In genomic region chr8:77379300-77379699, GRCm38 (mm10) we compare ENCODE assay signal across 10 mouse cellular contexts.
DNase-seq lines count a peak whose midpoint lies in the region; ATAC-seq and TF ChIP-seq lines count a peak whose summit lies in the region.
"Had no signal": no experiment of that assay in that cellular context is flagged by ENCODE, and none has a peak within 500 bp of the region (broad histone marks: within the 10 kb centered on the region; RNA-seq: fewer than 3 reads in every experiment).

No protein-coding gene starts in this region.

- peak; percentile 24; the same call in 1 of the 2 replicates for TF ChIP-seq RAD21 in MEL (IDR thresholded peaks at IDR 0.05; ENCODE audit: low read depth, low read length)

- peak; percentile 72 for DNase-seq in hindbrain, embryonic 11.5 days (ENCODE audit: low spot score)
- DNase-seq in MEL (ENCODE audit: low read depth, low spot score), result peak; percentile 77
- DNase-seq in embryo, embryonic 11 days, result peak; percentile 69
- peak; percentile 21 for DNase-seq in lung, postnatal 0 days (ENCODE audit: low spot score)
- peak; percentile 41 to 51 for DNase-seq in thymus, postnatal 36 days
- no peak for DNase-seq in layer of hippocampus, adult 9-10 months (ENCODE audit: low spot score)
- DNase-seq in cerebellum, adult 9-10 months, result no peak

- no peaks in the 10 kb centered on the region for H3K9me3 ChIP-seq in hindbrain, embryonic 11.5 days (ENCODE audit: control insufficient read depth, low read length)
- H3K9me3 ChIP-seq in hindbrain, embryonic 16.5 days (ENCODE audit: control insufficient read depth, low read length), result no peaks in the 10 kb centered on the region
- H3K9me3 ChIP-seq in MEL (replicated peaks; ENCODE audit: insufficient read depth, low read length), result no peaks in the 10 kb centered on the region
- H3K9me3 ChIP-seq in lung, postnatal 0 days (ENCODE audit: low read length), result no peaks in the 10 kb centered on the region
- H3K9me3 ChIP-seq: embryonic facial prominence, embryonic 15.5 days; megakaryocyte, embryonic 14.5 days had no signal

- no peaks in the 10 kb centered on the region for H3K27me3 ChIP-seq in hindbrain, embryonic 11.5 days (ENCODE audit: control insufficient read depth, insufficient read depth, low read length)
- no peaks in the 10 kb centered on the region for H3K27me3 ChIP-seq in hindbrain, embryonic 16.5 days (replicated peaks; ENCODE audit: control insufficient read depth, insufficient read depth, low read length)
- H3K27me3 ChIP-seq in MEL (ENCODE audit: control insufficient read depth in 1 of 2, insufficient read depth in 2 of 2, low read length in 2 of 2), result no peaks in the 10 kb centered on the region
- no peaks in the 10 kb centered on the region for H3K27me3 ChIP-seq in lung, postnatal 0 days (replicated peaks; ENCODE audit: insufficient read depth, low read length)
- H3K27me3 ChIP-seq: embryonic facial prominence, embryonic 15.5 days; megakaryocyte, embryonic 14.5 days had no signal

- no peak; the same call in 1 of the 2 replicates for ATAC-seq in hindbrain, embryonic 11.5 days (ENCODE audit: low FRiP score)
- ATAC-seq in hindbrain, embryonic 16.5 days, result no peak
- ATAC-seq in lung, postnatal 0 days, result no peak

- no peak overlapping the region for H3K4me3 ChIP-seq in hindbrain, embryonic 11.5 days (ENCODE audit: low read depth, low read length)
- H3K4me3 ChIP-seq in hindbrain, embryonic 16.5 days (ENCODE audit: low read length), result no peak overlapping the region
- H3K4me3 ChIP-seq in MEL (ENCODE audit: control insufficient read depth in 1 of 2, insufficient read depth in 1 of 2, low read depth in 2 of 2, low read length in 2 of 2), result no peak overlapping the region
- no peak overlapping the region for H3K4me3 ChIP-seq in lung, postnatal 0 days (ENCODE audit: low read depth, low read length)
- H3K4me3 ChIP-seq: embryonic facial prominence, embryonic 15.5 days; megakaryocyte, embryonic 14.5 days had no signal

- H3K79me2 ChIP-seq in MEL (ENCODE audit: control insufficient read depth, insufficient read depth, low read length, poor library complexity), result no peaks in the 10 kb centered on the region

- H3K9ac ChIP-seq in hindbrain, embryonic 11.5 days (ENCODE audit: low read depth, low read length), result no peak overlapping the region
- no peak overlapping the region for H3K9ac ChIP-seq in hindbrain, embryonic 16.5 days (ENCODE audit: low read depth, low read length)
- no peak overlapping the region for H3K9ac ChIP-seq in MEL (ENCODE audit: control insufficient read depth, low read depth, low read length, poor library complexity, severe bottlenecking)
- H3K9ac ChIP-seq in lung, postnatal 0 days (replicated peaks; ENCODE audit: low read depth), result no peak overlapping the region
- H3K9ac ChIP-seq: embryonic facial prominence, embryonic 15.5 days had no signal

- TF ChIP-seq CTCF in MEL (IDR thresholded peaks at IDR 0.05 in 2 of 3, conservative IDR thresholded peaks at IDR 0.05 in 1 of 3; ENCODE audit: control insufficient read depth in 1 of 3, insufficient read depth in 1 of 3, low read depth in 2 of 3, low read length in 3 of 3, poor library complexity in 1 of 3, severe bottlenecking in 1 of 3), result peak; percentile 68 to 86 (median 83)
- TF ChIP-seq CTCF in lung, postnatal 0 days (IDR thresholded peaks at IDR 0.05), result peak; percentile 67

- no peaks in the 10 kb centered on the region for H3K36me3 ChIP-seq in hindbrain, embryonic 11.5 days (ENCODE audit: control insufficient read depth, insufficient read depth, low read length)
- no peaks in the 10 kb centered on the region for H3K36me3 ChIP-seq in hindbrain, embryonic 16.5 days (ENCODE audit: control insufficient read depth, insufficient read depth, low read length)
- peaks cover 0 to 13% of the 10 kb centered on the region in 2 experiments; a peak in 2 of 4 replicates for H3K36me3 ChIP-seq in MEL (ENCODE audit: control insufficient read depth in 1 of 2, insufficient read depth in 2 of 2, low read length in 2 of 2)
- H3K36me3 ChIP-seq in lung, postnatal 0 days (ENCODE audit: insufficient read depth, low read length), result peaks cover 4% of the 10 kb centered on the region; the same call in 1 of the 2 replicates

- no peak overlapping the region for H3K27ac ChIP-seq in hindbrain, embryonic 11.5 days (ENCODE audit: low read depth, low read length)
- H3K27ac ChIP-seq in hindbrain, embryonic 16.5 days (ENCODE audit: low read depth, low read length), result no peak overlapping the region
- H3K27ac ChIP-seq in MEL (ENCODE audit: control insufficient read depth, low read depth, low read length), result no peak overlapping the region
- no peak overlapping the region for H3K27ac ChIP-seq in lung, postnatal 0 days (ENCODE audit: low read length)
- H3K27ac ChIP-seq: embryonic facial prominence, embryonic 15.5 days had no signal

- 58% methylated on average over 11 of the region's 11 CpGs for WGBS in hindbrain, embryonic 11.5 days
- WGBS in hindbrain, embryonic 16.5 days, result 62% methylated on average over 11 of the region's 11 CpGs
- 66% methylated on average over 11 of the region's 11 CpGs for WGBS in lung, postnatal 0 days

- H3K4me1 ChIP-seq in hindbrain, embryonic 11.5 days (replicated peaks; ENCODE audit: control insufficient read depth, insufficient read depth, low read length), result no peaks in the 10 kb centered on the region
- peaks cover 5% of the 10 kb centered on the region for H3K4me1 ChIP-seq in hindbrain, embryonic 16.5 days (ENCODE audit: control insufficient read depth, insufficient read depth, low read depth, low read length)
- peaks cover 0 to 18% of the 10 kb centered on the region in 2 experiments; a peak in 2 of 4 replicates for H3K4me1 ChIP-seq in MEL (ENCODE audit: control insufficient read depth in 1 of 2, insufficient read depth in 2 of 2, low read length in 2 of 2)
- no peaks in the 10 kb centered on the region for H3K4me1 ChIP-seq in lung, postnatal 0 days (ENCODE audit: insufficient read depth, low read depth, low read length)

- TF ChIP-seq POLR2A in MEL (IDR thresholded peaks at IDR 0.05; ENCODE audit: control insufficient read depth in 1 of 2, insufficient read depth in 1 of 2, low read depth in 1 of 2, low read length in 2 of 2, poor library complexity in 1 of 2), result no peak

- no peak for TF ChIP-seq EP300 in MEL (IDR thresholded peaks at IDR 0.05; ENCODE audit: low read depth in 1 of 2, low read length in 2 of 2)
- no peak for TF ChIP-seq EP300 in lung, postnatal 0 days (IDR thresholded peaks at IDR 0.05)

- H3K4me2 ChIP-seq in hindbrain, embryonic 11.5 days (replicated peaks; ENCODE audit: low read depth, low read length), result no peak overlapping the region
- no peak overlapping the region for H3K4me2 ChIP-seq in hindbrain, embryonic 16.5 days (ENCODE audit: low read length)
- no peak overlapping the region for H3K4me2 ChIP-seq in lung, postnatal 0 days (replicated peaks; ENCODE audit: low read depth, low read length)
- H3K4me2 ChIP-seq: embryonic facial prominence, embryonic 15.5 days had no signal

TF ChIP-seq in MEL, 35 proteins besides CTCF, POLR2A, EP300 and RAD21:
- TF ChIP-seq SMC3 (IDR thresholded peaks at IDR 0.05; ENCODE audit: low read depth, low read length) (no peak; the same call in 1 of the 2 replicates), GABPA (IDR thresholded peaks at IDR 0.05; ENCODE audit: low read depth, low read length) (no peak), TCF12 (IDR thresholded peaks at IDR 0.05; ENCODE audit: low read depth, low read length) (no peak), USF1 (IDR thresholded peaks at IDR 0.05; ENCODE audit: low read depth, low read length) (no peak), ZNF384 (IDR thresholded peaks at IDR 0.05; ENCODE audit: low read depth, low read length) (no peak), ZKSCAN1 (IDR thresholded peaks at IDR 0.05; ENCODE audit: low read depth, low read length) (no peak), ZMIZ1 (IDR thresholded peaks at IDR 0.05; ENCODE audit: low read depth, low read length) (no peak), CHD1 (IDR thresholded peaks at IDR 0.05; ENCODE audit: low read depth, low read length) (no peak), MAX (IDR thresholded peaks at IDR 0.05; ENCODE audit: low read length) (no peak), ETS1 (IDR thresholded peaks at IDR 0.05; ENCODE audit: low read depth, low read length) (no peak)

Comparison
In these comparisons a context has a peak if more than half of its experiments do, and no peak if none do; other contexts are left out.
1. DNase-seq: peak in hindbrain, embryonic 11.5 days (single experiment), MEL (single experiment), embryo, embryonic 11 days (single experiment), lung, postnatal 0 days (single experiment) and thymus, postnatal 36 days (2 of 2); none in layer of hippocampus, adult 9-10 months (single experiment) and cerebellum, adult 9-10 months (single experiment).